Mouse (Mus musculus): ENCODE results near the gene Bsg.

GRCm38 (mm10) chr10:79703541-79703940, 750 bp upstream of the Bsg start:
- TF ChIP-seq CTCF (IDR thresholded peaks at IDR 0.05; ENCODE audit: borderline replicate concordance, extremely low read depth, insufficient read depth, insufficient read length), result no peak
- TF ChIP-seq POLR2A (IDR thresholded peaks at IDR 0.05; ENCODE audit: borderline replicate concordance, extremely low read depth, insufficient read depth, insufficient read length, poor library complexity, severe bottlenecking), result no peak

All from brain, embryonic 14.5 days (tissue).